Mouse (Mus musculus) MEL (cell line): ENCODE data around the gene Arap2. TPM values are rescaled to one million over a fixed set of nuclear protein-coding genes. Genes with fewer than 3 reads are reported as not detected.

Experiments used
- DNase-seq: peaks from one replicate; pipeline ENCODE4 v3.0.0; 2011; ENCODE audit warnings: low read depth, low spot score
- H3K27ac ChIP-seq: 2 replicates; pipeline ENCODE4 v1.5.1; 2012; ENCODE audit warnings: low read depth, mild to moderate bottlenecking, control low read depth, low read length, moderate library complexity; ENCODE audit not compliant: control insufficient read depth
- H3K27me3 ChIP-seq, 2 experiments: fragments of 150-350 bp in 1 of 2; sonication (generic) in 1 of 2; 2 replicates each; pipeline ENCODE4 v1.6.1; 2012; ENCODE audit warnings: low read length in 2 of 2, mild to moderate bottlenecking in 2 of 2, improper control_type of control experiment in 1 of 2, moderate library complexity in 1 of 2; ENCODE audit not compliant: insufficient read depth in 2 of 2, control insufficient read depth in 1 of 2
- H3K36me3 ChIP-seq, 2 experiments: 2 replicates each; pipeline ENCODE4 v1.6.1; 2012 to 2014; ENCODE audit warnings: low read length in 2 of 2, improper control_type of control experiment in 1 of 2, inconsistent platforms in 1 of 2, mild to moderate bottlenecking in 1 of 2; ENCODE audit not compliant: insufficient read depth in 2 of 2, control insufficient read depth in 1 of 2
- H3K4me1 ChIP-seq, 2 experiments: fragments of 150-350 bp in 1 of 2; sonication (generic) in 1 of 2; 2 replicates each; pipeline ENCODE4 v1.6.1; 2012; ENCODE audit warnings: low read length in 2 of 2, improper control_type of control experiment in 1 of 2, mild to moderate bottlenecking in 1 of 2; ENCODE audit not compliant: insufficient read depth in 2 of 2, control insufficient read depth in 1 of 2
- H3K4me3 ChIP-seq, 2 experiments: fragments of 150-350 bp in 1 of 2; sonication (generic) in 1 of 2; 2 replicates each; pipeline ENCODE4 v1.5.1; 2012; ENCODE audit warnings: low read depth in 2 of 2, low read length in 2 of 2, mild to moderate bottlenecking in 2 of 2, moderate library complexity in 2 of 2, control low read depth in 1 of 2, improper control_type of control experiment in 1 of 2; ENCODE audit not compliant: control insufficient read depth in 1 of 2, insufficient read depth in 1 of 2
- H3K79me2 ChIP-seq: 2 replicates; pipeline ENCODE4 v1.6.1; 2012; ENCODE audit warnings: mild to moderate bottlenecking, low read length, moderate library complexity; ENCODE audit not compliant: control insufficient read depth, poor library complexity, insufficient read depth
- H3K9ac ChIP-seq: 2 replicates; pipeline ENCODE4 v1.6.1; 2012; ENCODE audit warnings: low read depth, mild to moderate bottlenecking, control low read depth, low read length, moderate library complexity; ENCODE audit not compliant: control insufficient read depth, poor library complexity, severe bottlenecking
- H3K9me3 ChIP-seq: fragments of 150-350 bp; sonication (generic); replicated peaks from 2 replicates; pipeline ENCODE4 v1.6.1; 2012; ENCODE audit warnings: mild to moderate bottlenecking, low read length, improper control_type of control experiment, moderate library complexity; ENCODE audit not compliant: insufficient read depth
- ETS1 ChIP-seq: IDR thresholded peaks from 2 replicates; pipeline ENCODE4 v1.6.1; 2012; ENCODE audit warnings: low read depth, mild to moderate bottlenecking, inconsistent platforms, low read length, improper control_type of control experiment, moderate library complexity
- HCFC1 ChIP-seq: IDR thresholded peaks from 2 replicates; pipeline ENCODE4 v1.6.1; 2012; ENCODE audit warnings: low read depth, mild to moderate bottlenecking, inconsistent platforms, low read length, improper control_type of control experiment, moderate library complexity
- MAX ChIP-seq: IDR thresholded peaks from 2 replicates; pipeline ENCODE4 v1.6.1; 2011; ENCODE audit warnings: low read length, improper control_type of control experiment
- MEF2A ChIP-seq: IDR thresholded peaks from 2 replicates; pipeline ENCODE4 v1.6.1; 2014; ENCODE audit warnings: low read depth, mild to moderate bottlenecking, inconsistent platforms, low read length, improper control_type of control experiment; ENCODE audit not compliant: poor library complexity, insufficient replicate concordance, severe bottlenecking; ENCODE audit errors: extremely low read depth
- NRF1 ChIP-seq: IDR thresholded peaks from 2 replicates; pipeline ENCODE4 v1.6.1; 2014; ENCODE audit warnings: low read depth, mild to moderate bottlenecking, inconsistent platforms, low read length, improper control_type of control experiment, moderate library complexity; ENCODE audit not compliant: poor library complexity, insufficient read depth, severe bottlenecking
- RAD21 ChIP-seq: IDR thresholded peaks from 2 replicates; pipeline ENCODE4 v1.6.1; 2011; ENCODE audit warnings: mild to moderate bottlenecking, low read depth, low read length, improper control_type of control experiment
- SIN3A ChIP-seq: IDR thresholded peaks from 2 replicates; pipeline ENCODE4 v1.6.1; 2012; ENCODE audit warnings: low read length, improper control_type of control experiment, inconsistent platforms
- SMC3 ChIP-seq: IDR thresholded peaks from 2 replicates; pipeline ENCODE4 v1.6.1; 2011; ENCODE audit warnings: low read depth, low read length, improper control_type of control experiment
- UBTF ChIP-seq: IDR thresholded peaks from 2 replicates; pipeline ENCODE4 v1.6.1; 2012; ENCODE audit warnings: low read depth, mild to moderate bottlenecking, inconsistent platforms, low read length, improper control_type of control experiment, moderate library complexity, borderline replicate concordance; ENCODE audit not compliant: insufficient read depth
- polyA plus RNA-seq, 2 experiments: library from polyadenylated mRNA; stranded (reverse) in 1 of 2; unstranded in 1 of 2; fragments of >175 nt in 1 of 2; fragments of >200 nt in 1 of 2; gene quantifications; 2 replicates each; pipeline versions ENCODE4 v1.2.1 to v1.2.4; 2012; ENCODE audit warnings: low replicate concordance in 2 of 2, low read depth in 1 of 2; ENCODE audit not compliant: insufficient read length in 2 of 2, insufficient read depth in 1 of 2, missing spikeins in 1 of 2
- total RNA-seq: library from RNA; depleted of rRNA; stranded (reverse); fragments of 300-350 nt; gene quantifications from 2 replicates; pipeline ENCODE4 v1.2.3, GENCODE M21; 2012

Gene Arap2
- total and polyA plus RNA-seq, 3 experiments, result not detected

- no peak overlapping the region for H3K9ac ChIP-seq
- no peaks in the 10 kb centered on the region for H3K4me1 ChIP-seq
- H3K9me3 ChIP-seq, result no peaks in the 10 kb centered on the region
These were observed 10.0 kb downstream of the Arap2 start for GRCm38 (mm10) chr5:62755808-62756527.

GRCm38 (mm10) chr5:62752934-62753333 is 13.0 kb downstream of the Arap2 start:
- Histone ChIP-seq H3K27me3 (no peaks in the 10 kb centered on the region), H3K27ac (no peak overlapping the region), H3K79me2 (no peaks in the 10 kb centered on the region), H3K36me3 (no peaks in the 10 kb centered on the region; a peak in 1 of 4 replicates), H3K4me3 (no peak overlapping the region), H3K9ac (no peak overlapping the region), H3K4me1 (no peaks in the 10 kb centered on the region), H3K9me3 (no peaks in the 10 kb centered on the region)
- no peak for TF ChIP-seq RAD21
- no peak for DNase-seq

More at GRCm38 (mm10) chr5:62755808-62756527, 10.0 kb downstream of the Arap2 start:
- no peak overlapping the region for H3K27ac ChIP-seq
- H3K36me3 ChIP-seq, result no peaks in the 10 kb centered on the region; a peak in 1 of 4 replicates
- no peak overlapping the region for H3K4me3 ChIP-seq
- TF ChIP-seq NRF1 (no peak), ETS1 (no peak), MAX (no peak), SMC3 (no peak), HCFC1 (no peak), UBTF (no peak), MEF2A (no peak)
- DNase-seq, result no peak
- no peaks in the 10 kb centered on the region for H3K79me2 ChIP-seq
- no peaks in the 10 kb centered on the region for H3K27me3 ChIP-seq

DNA sequence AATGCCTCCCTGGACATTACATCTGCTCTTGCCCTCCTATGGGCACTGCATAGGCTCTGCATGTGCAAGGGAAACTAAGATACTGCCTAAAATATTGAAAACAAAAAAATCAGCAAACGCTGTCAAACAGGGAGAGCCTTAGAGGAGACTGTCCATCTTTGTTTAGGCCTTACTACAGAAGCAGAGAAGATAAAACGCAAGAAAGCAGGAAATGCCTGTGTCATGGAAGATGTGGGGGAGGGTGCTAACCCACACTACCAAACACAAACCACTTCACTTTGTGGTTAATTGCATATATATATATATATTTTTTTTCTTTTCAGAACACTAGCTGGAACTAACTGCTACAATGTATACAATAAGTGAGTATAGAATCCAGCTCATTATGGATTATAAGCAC is 14.3 kb downstream of the Arap2 start:
- Histone ChIP-seq H3K36me3 (no peaks in the 10 kb centered on the region; a peak in 1 of 4 replicates), H3K79me2 (no peaks in the 10 kb centered on the region), H3K9me3 (no peaks in the 10 kb centered on the region), H3K27me3 (no peaks in the 10 kb centered on the region), H3K9ac (no peak overlapping the region), H3K27ac (no peak overlapping the region), H3K4me1 (no peaks in the 10 kb centered on the region), H3K4me3 (no peak overlapping the region)
- TF ChIP-seq SIN3A, result no peak
- no peak for DNase-seq
